Mouse (Mus musculus) pancreas, adult 10 weeks (tissue): ENCODE measurements around the gene Gm11492. TPM values are rescaled to one million over a fixed set of nuclear protein-coding genes. Genes with fewer than 3 reads are reported as not detected.

Experiments
- polyA plus RNA-seq: library from polyadenylated mRNA; stranded (reverse); fragments of 350-450 nt; fragmentation: Illumina TruSeq; extraction: RNeasy Lipid Tissue Mini Kit (QIAGEN cat#74804); gene quantifications from one replicate; pipeline ENCODE4 v1.2.3, GENCODE M21; 2015; ENCODE audit warnings: low read depth, low replicate concordance; ENCODE audit not compliant: insufficient read depth

Gm11492 gene
- polyA plus RNA-seq = not detected

DNA sequence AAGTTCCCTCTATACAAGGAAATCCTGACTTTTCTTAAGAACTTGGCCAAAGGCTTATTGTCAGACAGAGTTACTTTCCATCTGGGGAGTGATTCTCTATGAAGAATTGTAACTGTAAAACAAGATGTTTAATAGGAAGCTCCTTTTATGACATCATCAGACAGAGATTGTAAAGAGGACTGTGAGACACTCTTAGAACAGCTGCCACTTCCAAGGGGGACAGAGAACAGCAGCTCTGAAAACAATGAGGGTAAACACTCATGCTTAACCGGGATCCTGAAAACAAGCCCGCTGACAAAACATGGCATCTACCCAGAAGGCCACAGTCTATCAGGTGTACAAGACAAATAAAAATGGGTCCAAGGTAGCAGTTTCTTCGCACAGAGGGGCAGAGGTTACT, at the start of gene Gm11492:
Gene Gm11492 (plus strand): TSS at position 153 of the 400 bp plus-strand sequence.

DNA sequence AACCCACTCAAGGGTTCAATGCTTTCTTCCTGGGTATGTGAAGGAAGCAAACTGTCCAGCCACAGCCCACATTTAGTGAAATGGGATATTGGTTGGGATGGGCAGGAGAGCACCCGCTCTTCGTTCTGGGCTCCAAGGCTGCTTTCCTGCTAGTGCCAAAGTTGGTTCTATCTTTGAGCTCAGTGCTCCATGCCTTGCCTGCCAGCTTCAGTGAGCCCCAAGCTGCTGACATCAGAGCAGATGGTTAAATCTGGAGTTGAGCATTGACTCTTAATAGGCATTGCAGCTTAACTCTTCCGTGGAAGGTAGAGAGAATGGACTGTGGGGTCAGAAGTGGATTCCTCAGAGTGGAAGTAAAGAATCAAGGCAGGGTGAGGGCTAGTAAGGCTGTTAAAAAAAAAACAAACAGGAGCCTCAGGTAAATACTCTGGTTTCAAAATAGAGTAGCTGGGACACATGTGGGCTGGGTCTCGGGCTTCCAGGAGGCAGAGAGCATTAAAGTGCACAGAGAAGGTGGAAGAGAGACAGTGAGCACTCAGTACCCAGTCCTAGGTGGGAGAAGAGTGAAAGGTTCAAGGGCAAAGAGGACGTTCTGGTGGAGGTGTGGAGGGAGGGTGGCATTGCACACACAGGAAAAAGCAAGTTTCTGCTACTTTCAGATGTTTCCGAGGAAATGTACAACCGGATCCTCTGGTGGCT, 2.0 kb downstream of the Gm11492 start, which contains the start of gene Sept4:
Gene Sept4 (plus strand): TSS at position 649 of the 699 bp plus-strand sequence.

DNA sequence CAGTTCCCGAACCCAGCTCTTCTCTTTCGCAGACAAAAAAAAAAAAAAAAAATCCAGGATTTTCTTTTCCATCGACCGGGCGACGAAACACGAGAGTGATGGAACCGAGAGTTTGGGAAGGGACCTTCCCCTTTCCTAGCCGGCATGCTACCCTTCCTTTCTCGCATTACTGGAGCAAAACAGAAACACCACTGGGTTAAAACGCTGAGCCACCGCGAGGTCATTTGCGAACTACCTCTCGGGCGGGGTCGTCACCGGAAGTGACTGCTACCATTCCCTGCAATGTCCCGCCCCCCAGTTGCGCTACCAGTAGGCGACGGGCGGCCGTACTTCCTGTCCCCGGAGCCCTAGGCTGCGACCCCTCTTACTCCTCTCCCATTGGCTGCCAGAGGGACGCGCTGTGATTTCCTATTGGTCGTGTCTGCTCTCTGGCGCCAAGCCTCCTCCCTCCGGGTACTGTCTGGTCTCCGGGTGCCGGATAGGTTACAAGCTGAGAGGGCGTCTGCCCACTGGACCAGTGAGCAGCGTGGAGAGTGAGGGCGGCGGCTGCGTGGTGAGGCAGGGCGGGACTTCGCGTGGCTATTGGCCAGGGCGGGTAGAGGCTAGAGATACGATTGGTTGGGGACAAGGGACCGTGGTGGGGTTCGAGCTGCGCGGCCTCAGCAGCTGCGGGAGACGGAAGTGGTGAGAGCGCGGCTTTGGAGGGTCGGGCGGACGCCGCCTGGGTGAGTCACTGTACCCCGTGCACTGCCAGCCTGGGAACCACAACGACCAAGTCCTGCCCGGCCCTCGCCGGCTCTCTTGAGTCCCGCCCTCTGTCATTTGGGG, 25.3 kb downstream of the Gm11492 start, which contains the start of gene Mtmr4:
Gene Mtmr4 (plus strand): TSS at position 637 of the 828 bp plus-strand sequence.

DNA sequence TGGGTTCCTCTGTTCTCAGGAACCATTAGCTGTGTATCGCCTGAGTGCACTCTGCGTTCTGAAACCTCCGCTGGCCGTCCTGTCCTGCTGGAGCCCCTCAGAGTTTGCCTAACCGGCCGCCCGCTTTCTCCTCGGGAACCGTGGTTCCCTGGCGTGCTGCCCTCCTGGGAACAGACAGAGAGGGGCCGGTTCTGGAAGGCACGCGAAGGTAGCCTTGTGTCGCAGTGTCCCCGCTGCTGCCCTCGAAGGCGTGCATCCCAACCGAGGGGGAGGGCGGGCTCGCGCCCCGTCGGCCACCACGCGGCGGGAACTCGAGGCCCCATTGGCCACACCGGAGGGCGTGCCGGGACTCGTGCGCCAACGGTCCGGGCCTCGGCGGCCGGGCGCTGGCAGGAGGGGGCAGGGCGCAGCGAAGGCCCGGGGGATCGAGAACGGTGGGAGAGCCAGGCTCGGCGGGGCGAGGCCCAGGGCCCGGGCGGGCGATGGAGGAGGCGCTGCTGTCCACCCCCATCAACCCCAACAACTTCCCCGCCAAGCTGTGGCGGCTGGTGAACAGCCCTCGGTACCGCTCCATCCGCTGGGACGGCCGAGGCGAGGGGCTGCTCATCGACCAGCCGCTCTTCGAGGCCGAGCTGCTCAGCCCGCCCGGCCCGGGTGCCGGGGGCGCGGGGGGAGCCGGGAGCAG, 50.5 kb downstream of the Gm11492 start, which contains the start of gene Hsf5:
Gene Hsf5 (plus strand): TSS at position 375 of the 685 bp plus-strand sequence.

Other genes starting within 250 kb of the Gm11492 start
- 0.24 TPM for gene Ppm1e, start 207.6 kb upstream of the Gm11492 start, polyA plus RNA-seq
- gene Rad51c, start 161.7 kb upstream of the Gm11492 start, polyA plus RNA-seq = not detected
- not detected for gene Tex14, start 161.6 kb upstream of the Gm11492 start, polyA plus RNA-seq
- 17.6 TPM for gene Sept4, start 2.2 kb downstream of the Gm11492 start, polyA plus RNA-seq
- gene Mtmr4, start 25.5 kb downstream of the Gm11492 start, polyA plus RNA-seq = 5.4 TPM
- gene Hsf5, start 50.5 kb downstream of the Gm11492 start, polyA plus RNA-seq = not detected
- gene Rnf43, start 96.1 kb downstream of the Gm11492 start, polyA plus RNA-seq = 2.4 TPM
- gene Supt4a, start 170.9 kb downstream of the Gm11492 start, polyA plus RNA-seq = 15.9 TPM
- gene Tspoap1, start 193.9 kb downstream of the Gm11492 start, polyA plus RNA-seq = 2.9 TPM
- gene Mpo, start 226.9 kb downstream of the Gm11492 start, polyA plus RNA-seq = not detected